Mouse (Mus musculus): ENCODE results near the gene Snx10.

DNA sequence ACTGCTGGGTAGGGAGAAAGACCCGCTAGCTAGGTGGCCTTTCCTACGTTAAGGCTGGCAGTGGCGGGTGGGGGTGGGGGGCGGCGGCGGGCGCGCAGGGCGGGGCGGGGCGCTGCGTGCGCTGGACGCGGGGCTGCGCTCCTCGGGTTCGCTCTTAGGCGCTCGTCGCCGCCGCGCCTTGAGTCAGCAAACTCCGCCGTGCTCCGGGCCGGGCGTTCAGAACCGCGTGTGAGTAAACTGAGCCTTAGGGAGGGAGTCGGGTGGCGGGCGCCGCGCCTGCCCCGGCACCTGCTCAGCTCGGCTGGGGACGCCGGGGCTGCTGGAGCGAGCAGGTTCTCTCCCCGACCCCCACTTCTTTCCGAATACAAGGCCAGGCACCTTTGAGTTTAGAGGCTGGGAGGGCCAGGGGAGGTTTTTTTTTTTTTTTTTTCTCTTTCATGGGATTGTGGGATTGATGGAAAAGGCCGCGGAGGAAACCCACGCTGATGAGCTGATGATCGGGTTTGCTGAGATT lies at the start of gene Snx10:
- TF ChIP-seq EP300 (optimal IDR thresholded peaks at IDR 0.05): no peak
- TF ChIP-seq CTCF (IDR thresholded peaks at IDR 0.05; ENCODE audit: low read depth): no peak
